Mouse (Mus musculus) hindbrain, postnatal 0 days (tissue): ENCODE measurements around the gene Skap1. TPM values are rescaled to one million over a fixed set of nuclear protein-coding genes. Genes with fewer than 3 reads are reported as not detected.

ENCODE experiments used
- ATAC-seq: fragments of 200-750 bp; cut with Nextera tagmentation; 2 replicates; pipeline ENCODE4 v1.8.0; 2017; ENCODE audit warnings: mild to moderate bottlenecking, moderate TSS enrichment, moderate library complexity
- DNase-seq: peaks from one replicate; pipeline ENCODE4 v3.0.0-alpha.2; 2015; ENCODE audit warnings: low spot score
- H3K27ac ChIP-seq: fragments of 300-500 bp; sonication (generic); 2 replicates; pipeline ENCODE4 v1.5.1; 2014; ENCODE audit warnings: mild to moderate bottlenecking
- H3K27me3 ChIP-seq: fragments of 300-500 bp; sonication (generic); 2 replicates; pipeline ENCODE4 v1.6.1; 2014; ENCODE audit warnings: low read length, mixed read lengths; ENCODE audit not compliant: insufficient read depth
- H3K36me3 ChIP-seq: fragments of 300-500 bp; sonication (generic); 2 replicates; pipeline ENCODE4 v1.6.1; 2014; ENCODE audit warnings: low read length, mixed read lengths; ENCODE audit not compliant: insufficient read depth
- H3K4me1 ChIP-seq: fragments of 300-500 bp; sonication (generic); 2 replicates; pipeline ENCODE4 v1.6.1; 2014; ENCODE audit warnings: antibody characterized with exemption, low read length, mixed read lengths; ENCODE audit not compliant: insufficient read depth
- H3K4me2 ChIP-seq: fragments of 300-500 bp; sonication (generic); 2 replicates; pipeline ENCODE4 v1.6.1; 2014; ENCODE audit warnings: low read depth, mild to moderate bottlenecking, low read length, moderate library complexity, mixed read lengths
- H3K4me3 ChIP-seq: fragments of 300-500 bp; sonication (generic); 2 replicates; pipeline ENCODE4 v1.5.1; 2014; ENCODE audit warnings: low read length
- H3K9ac ChIP-seq: fragments of 300-500 bp; sonication (generic); replicated peaks from 2 replicates; pipeline ENCODE4 v1.6.1; 2014; ENCODE audit warnings: mild to moderate bottlenecking, low read length, moderate library complexity, mixed read lengths
- H3K9me3 ChIP-seq: fragments of 300-500 bp; sonication (generic); 2 replicates; pipeline ENCODE4 v1.6.1; 2016; ENCODE audit warnings: low read length, mixed read lengths
- CTCF ChIP-seq: IDR thresholded peaks from 2 replicates; pipeline ENCODE4 v1.5.1; 2016; ENCODE audit warnings: antibody characterized with exemption, control low read depth, low read depth
- WGBS: fragments of 180-500 bp; shearing (Covaris S2); extraction: QIAGEN DNeasy Blood & Tissue Kit; methylation state at CpG from one replicate; pipeline ENCODE4 v1.1.7; 2014; 5-methylcytosine and 5-hydroxymethylcytosine counted together
- polyA plus RNA-seq: library from polyadenylated mRNA; unstranded; fragments of >200 nt; fragmentation: Nextera tagmentation; extraction: Ambion mirVana; gene quantifications from 2 replicates; pipeline ENCODE4 v1.2.1, GENCODE M21; 2015
- total RNA-seq: library from RNA; depleted of rRNA; stranded (reverse); fragments of >200 nt; gene quantifications from 2 replicates; pipeline ENCODE4 v1.2.3, GENCODE M21; 2014

Skap1 gene
- total and polyA plus RNA-seq, 2 experiments from 2014 or later = 2.5 to 5.7 TPM

- peak overlapping the region; percentile 41; the same call in 1 of the 2 replicates for H3K27ac ChIP-seq
- H3K36me3 ChIP-seq = peaks cover 40% of the 10 kb centered on the region
- H3K9me3 ChIP-seq = no peaks in the 10 kb centered on the region
- H3K4me3 ChIP-seq = no peak overlapping the region
- ATAC-seq = no peak
- no peak overlapping the region for H3K4me2 ChIP-seq
- H3K4me1 ChIP-seq = peaks cover 4% of the 10 kb centered on the region
- 65% methylated on average over 12 of the region's 12 CpGs for WGBS
- no peaks in the 10 kb centered on the region for H3K27me3 ChIP-seq
- H3K9ac ChIP-seq = no peak overlapping the region
- TF ChIP-seq CTCF = no peak
- no peak for DNase-seq
Measured at GRCm38 (mm10) chr11:96766555-96766954, 302.2 kb downstream of the Skap1 start.

- WGBS = 24% methylated on average over 7 of the region's 7 CpGs
- peak; percentile 60; the same call in 1 of the 2 replicates for ATAC-seq
- no peak overlapping the region for H3K9ac ChIP-seq
- TF ChIP-seq CTCF = no peak
- peaks cover 45% of the 10 kb centered on the region for H3K36me3 ChIP-seq
- H3K27ac ChIP-seq = peak overlapping the region; percentile 41; the same call in 1 of the 2 replicates
- no peak overlapping the region for H3K4me3 ChIP-seq
- no peak overlapping the region for H3K4me2 ChIP-seq
- DNase-seq = peak; percentile 77
- H3K27me3 ChIP-seq = no peaks in the 10 kb centered on the region
- H3K9me3 ChIP-seq = no peaks in the 10 kb centered on the region
- peaks cover 4% of the 10 kb centered on the region; the same call in 1 of the 2 replicates for H3K4me1 ChIP-seq
Measured at GRCm38 (mm10) chr11:96767096-96767495, 302.7 kb downstream of the Skap1 start.

- Histone ChIP-seq H3K4me1 (no peaks in the 10 kb centered on the region; the same call in 1 of the 2 replicates), H3K4me3 (no peak overlapping the region), H3K27ac (peak overlapping the region; percentile 56; the same call in 1 of the 2 replicates), H3K36me3 (peaks cover 56% of the 10 kb centered on the region), H3K9ac (0 out of 2 replicates have a peak overlapping the region, but pooled peaks have one; percentile 21), H3K27me3 (no peaks in the 10 kb centered on the region), H3K9me3 (no peaks in the 10 kb centered on the region), H3K4me2 (no peak overlapping the region)
- no peak for DNase-seq
- TF ChIP-seq CTCF = no peak
- ATAC-seq = no peak
- WGBS = 62% methylated on average over 9 of the region's 9 CpGs
Measured at GRCm38 (mm10) chr11:96768240-96768639, 303.8 kb downstream of the Skap1 start.

GRCm38 (mm10) chr11:96771274-96771975 lies 307.0 kb downstream of the Skap1 start:
- peaks cover under 1% of the 10 kb centered on the region; the same call in 1 of the 2 replicates for H3K4me1 ChIP-seq
- H3K27ac ChIP-seq = no peak overlapping the region
- ATAC-seq = no peak
- peaks cover 56% of the 10 kb centered on the region for H3K36me3 ChIP-seq
- no peak overlapping the region for H3K4me2 ChIP-seq
- 96% methylated on average over 9 of the region's 9 CpGs for WGBS
- H3K9me3 ChIP-seq = no peaks in the 10 kb centered on the region
- H3K27me3 ChIP-seq = no peaks in the 10 kb centered on the region
- DNase-seq = no peak
- no peak overlapping the region for H3K9ac ChIP-seq
- TF ChIP-seq CTCF = no peak
- no peak overlapping the region for H3K4me3 ChIP-seq

- DNase-seq = no peak
- H3K4me1 ChIP-seq = peaks cover 5% of the 10 kb centered on the region; the same call in 1 of the 2 replicates
- H3K27me3 ChIP-seq = no peaks in the 10 kb centered on the region
- no peaks in the 10 kb centered on the region for H3K9me3 ChIP-seq
- H3K4me2 ChIP-seq = no peak overlapping the region
- no peak overlapping the region for H3K4me3 ChIP-seq
- no peak for TF ChIP-seq CTCF
- WGBS = 96% methylated on average over 9 of the region's 9 CpGs
- no peak overlapping the region for H3K27ac ChIP-seq
- no peak for ATAC-seq
- H3K9ac ChIP-seq = no peak overlapping the region
- H3K36me3 ChIP-seq = peaks cover 56% of the 10 kb centered on the region
Measured at GRCm38 (mm10) chr11:96772413-96772812, 308.0 kb downstream of the Skap1 start.

GRCm38 (mm10) chr11:96774536-96774935 lies 310.1 kb downstream of the Skap1 start:
- H3K4me1 ChIP-seq = peaks cover 5% of the 10 kb centered on the region; the same call in 1 of the 2 replicates
- DNase-seq (peak; percentile 50), ATAC-seq (no peak)
- no peak overlapping the region; the same call in 1 of the 2 replicates for H3K4me2 ChIP-seq
- H3K9me3 ChIP-seq = no peaks in the 10 kb centered on the region
- 81% methylated on average over 3 of the region's 3 CpGs for WGBS
- TF ChIP-seq CTCF = peak; percentile 32
- peaks cover 36% of the 10 kb centered on the region for H3K36me3 ChIP-seq
- 0 out of 2 replicates have a peak overlapping the region, but pooled peaks have one; percentile 22 for H3K27ac ChIP-seq
- no peak overlapping the region for H3K4me3 ChIP-seq
- H3K9ac ChIP-seq = no peak overlapping the region
- H3K27me3 ChIP-seq = no peaks in the 10 kb centered on the region

GRCm38 (mm10) chr11:96775063-96775462 lies 310.7 kb downstream of the Skap1 start:
- H3K36me3 ChIP-seq = peaks cover 31% of the 10 kb centered on the region
- no peaks in the 10 kb centered on the region for H3K9me3 ChIP-seq
- ATAC-seq (no peak), DNase-seq (peak; percentile 37)
- peaks cover 5% of the 10 kb centered on the region; the same call in 1 of the 2 replicates for H3K4me1 ChIP-seq
- peak overlapping the region; percentile 79; the same call in 1 of the 2 replicates for H3K4me2 ChIP-seq
- no peak overlapping the region for H3K9ac ChIP-seq
- 75% methylated on average over 8 of the region's 8 CpGs for WGBS
- no peak overlapping the region for H3K4me3 ChIP-seq
- H3K27ac ChIP-seq = 0 out of 2 replicates have a peak overlapping the region, but pooled peaks have one; percentile 22
- TF ChIP-seq CTCF = no peak
- no peaks in the 10 kb centered on the region for H3K27me3 ChIP-seq
